Mouse (Mus musculus): ENCODE measurements around the gene Dhx37.

Dhx37 gene

DNA sequence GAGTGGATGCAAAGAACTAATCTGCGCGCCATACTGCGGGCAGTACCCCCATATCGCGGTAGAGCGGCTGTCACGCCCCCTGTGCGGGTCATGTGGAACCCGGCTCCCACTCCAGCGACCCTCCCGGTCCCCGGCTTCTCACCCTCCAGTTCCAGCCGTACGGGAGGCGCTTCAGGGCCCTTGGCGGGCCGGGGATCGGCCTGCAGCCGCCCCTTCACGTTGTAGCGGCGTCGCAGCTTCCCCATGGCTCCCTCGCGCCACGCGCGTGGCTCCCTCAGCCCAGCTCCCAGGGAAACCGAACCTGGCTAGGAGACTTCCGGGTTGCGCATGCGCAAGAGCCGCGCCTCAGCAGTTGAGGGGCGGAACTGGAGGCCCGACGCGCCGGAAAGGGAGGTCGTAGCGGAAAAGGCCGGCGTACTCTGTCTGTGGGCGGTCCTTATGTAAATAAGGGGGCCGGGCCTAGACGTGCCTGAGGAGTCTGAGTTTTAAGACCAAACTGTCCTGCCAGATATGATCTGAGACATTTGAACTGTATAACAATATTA is at the start of gene Dhx37:
TSS of gene Dhx37 (minus strand) at position 329 of the 545 bp plus-strand sequence.
- DNase-seq (ENCODE audit: low spot score in 2 of 2), result peak; percentile 93 to 94

DNA sequence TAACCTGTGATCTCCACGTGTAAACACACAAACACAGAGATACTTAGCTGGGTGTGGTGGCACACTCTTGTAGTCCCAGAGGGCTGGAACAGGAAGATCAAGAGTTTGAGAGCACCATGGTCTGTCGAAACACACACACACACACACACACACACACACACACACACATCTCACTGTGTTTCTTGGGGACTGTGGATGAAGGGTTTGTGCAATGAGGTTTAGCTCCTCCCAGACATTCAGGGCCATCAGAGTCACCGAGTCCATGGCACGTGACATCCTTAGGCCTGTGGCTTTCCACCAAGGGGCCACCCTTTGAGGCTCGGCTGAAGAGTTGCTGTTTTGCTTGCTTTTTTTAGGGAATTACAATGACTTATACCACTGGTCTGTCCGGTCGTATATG is 48.6 kb upstream of the Dhx37 start:
- no peak for DNase-seq (ENCODE audit: low spot score in 2 of 2)

DNA sequence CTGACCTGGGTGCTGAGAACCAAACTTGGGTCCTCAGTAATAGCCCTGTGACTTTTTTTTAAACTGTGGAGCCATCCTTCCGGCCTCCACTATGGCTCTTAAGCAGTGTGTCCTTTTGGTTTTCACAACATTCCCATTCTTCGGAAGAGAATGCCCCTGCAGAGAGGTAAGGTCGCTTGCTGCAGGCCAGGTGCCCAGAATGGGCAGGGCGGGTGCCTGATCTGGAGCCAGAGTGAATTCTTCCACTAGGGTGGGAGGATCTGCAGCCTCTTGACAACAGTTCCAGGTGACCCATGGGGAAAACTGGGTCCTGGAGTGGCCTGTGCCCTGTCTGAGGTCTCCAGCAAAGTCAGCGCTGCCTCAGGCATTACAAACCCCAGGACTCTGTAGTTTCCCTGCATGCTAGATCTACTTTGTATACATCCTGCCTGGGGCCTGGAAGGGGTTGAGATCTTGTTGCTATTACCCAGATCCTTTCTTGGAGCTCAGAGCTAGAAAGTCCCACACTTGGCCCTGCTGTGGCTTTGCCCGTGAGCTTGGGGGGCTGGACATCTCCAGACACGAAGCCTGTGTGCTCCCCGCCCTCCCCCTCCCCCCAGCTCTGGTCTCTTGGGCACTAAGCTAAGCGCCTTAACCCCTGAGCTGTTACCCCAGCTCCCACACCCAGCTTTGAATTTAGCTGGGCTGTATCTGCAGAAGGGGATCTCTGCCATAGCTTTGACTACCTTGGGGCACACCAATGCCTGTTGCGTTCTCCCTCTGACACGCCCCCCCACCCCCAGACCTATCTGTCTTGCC is 46.7 kb upstream of the Dhx37 start:
- no peak for DNase-seq (ENCODE audit: low spot score in 2 of 2)

DNA sequence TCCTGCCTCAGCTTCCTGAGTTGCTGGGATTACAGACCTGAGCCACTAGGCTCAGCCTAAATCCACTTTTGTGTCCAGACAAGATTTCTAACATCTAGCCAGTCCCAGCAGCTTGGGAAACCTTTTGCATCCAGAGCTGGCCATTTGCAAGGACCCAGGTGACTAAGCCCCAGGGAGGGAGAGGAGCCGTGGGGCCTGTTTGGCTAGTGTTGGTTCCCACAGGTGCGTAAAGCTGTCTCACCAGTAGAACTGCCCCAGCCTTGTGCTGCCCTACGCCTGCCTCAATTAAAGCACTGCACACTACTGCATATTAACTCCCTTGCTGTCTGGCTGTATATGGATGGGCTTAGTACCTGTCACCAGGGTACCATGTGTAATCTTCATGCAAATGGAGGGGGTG is 45.5 kb upstream of the Dhx37 start:
- DNase-seq (ENCODE audit: low spot score in 2 of 2), result no peak

DNA sequence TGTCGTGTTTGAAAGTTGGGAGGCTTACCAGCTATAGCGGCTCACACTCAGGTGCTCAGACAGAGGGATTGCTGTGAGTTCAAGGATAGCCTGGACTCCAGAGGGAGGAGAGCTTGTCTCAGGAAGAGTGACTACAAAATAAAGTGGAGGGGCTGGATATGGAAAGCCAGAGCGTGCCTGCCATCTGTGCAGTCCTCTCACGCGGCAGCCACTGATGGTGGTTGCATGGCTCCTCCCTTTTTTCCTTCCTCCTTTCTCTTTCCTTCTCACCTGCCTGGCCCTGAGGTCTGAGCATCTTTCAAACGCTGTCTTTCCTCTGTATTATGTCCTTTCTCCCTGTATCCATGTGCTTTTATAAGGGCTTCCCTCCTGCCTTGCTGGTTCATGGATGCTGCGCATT is 44.1 kb upstream of the Dhx37 start:
- DNase-seq (ENCODE audit: low spot score in 2 of 2), result no peak

DNA sequence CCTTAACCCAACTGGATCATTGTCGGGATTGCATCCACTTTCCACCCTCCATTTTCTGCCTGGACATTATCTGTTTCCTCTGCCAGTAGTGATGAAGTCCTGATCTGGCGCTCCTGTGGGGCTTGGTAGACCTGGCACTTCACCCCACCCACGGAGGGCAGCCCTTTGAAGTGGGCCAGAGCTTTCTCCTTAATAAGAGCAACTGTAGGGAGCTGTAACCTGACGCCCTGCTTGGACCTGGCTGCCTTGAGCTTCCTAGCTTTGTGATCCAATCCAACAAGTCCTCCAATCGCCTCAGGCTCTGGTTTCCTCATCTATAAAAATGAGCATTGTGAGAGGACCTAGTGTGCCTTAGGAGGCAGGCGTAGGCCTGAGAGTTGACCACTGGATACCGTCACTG is 43.6 kb upstream of the Dhx37 start:
- DNase-seq (ENCODE audit: low spot score in 2 of 2), result no peak

DNA sequence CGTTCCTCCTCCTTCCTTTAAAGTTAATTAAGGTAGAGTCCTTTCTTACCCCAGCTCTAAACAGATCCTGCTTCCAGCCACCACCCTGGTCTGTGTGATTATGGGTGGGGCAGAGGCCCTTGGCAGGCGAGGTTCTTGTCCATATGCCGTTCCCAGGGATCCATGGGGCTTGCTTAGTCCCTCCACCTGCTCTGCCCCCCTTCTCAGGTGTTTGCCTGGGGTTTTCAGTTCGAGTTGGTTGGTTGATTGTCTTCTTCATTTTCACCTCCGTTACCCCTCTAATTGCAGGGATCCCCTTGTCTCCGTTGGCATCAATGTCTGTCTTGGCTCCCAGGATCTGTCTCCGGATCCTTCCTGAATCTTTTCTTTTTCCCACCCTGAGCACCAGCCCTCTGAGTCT is 42.9 kb upstream of the Dhx37 start:
- DNase-seq (ENCODE audit: low spot score in 2 of 2), result no peak

DNA sequence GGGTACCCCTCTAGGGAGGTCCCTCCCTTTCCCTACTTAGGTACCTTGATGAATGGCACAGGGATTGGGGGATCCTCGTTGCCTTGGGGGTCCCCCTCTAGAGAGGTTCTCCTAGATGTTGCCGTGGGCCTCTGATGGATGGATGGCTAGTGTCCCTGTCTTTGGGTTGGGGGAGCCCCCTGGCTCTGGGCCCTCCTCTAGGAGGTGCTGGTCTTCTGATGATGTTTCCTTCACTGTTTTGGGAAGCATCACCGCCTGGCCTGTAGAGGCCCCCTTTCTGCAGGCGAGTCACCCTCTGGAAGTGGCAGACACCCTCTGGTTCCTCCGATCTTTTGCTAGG is 42.3 kb upstream of the Dhx37 start:
- DNase-seq (ENCODE audit: low spot score in 2 of 2), result no peak

DNA sequence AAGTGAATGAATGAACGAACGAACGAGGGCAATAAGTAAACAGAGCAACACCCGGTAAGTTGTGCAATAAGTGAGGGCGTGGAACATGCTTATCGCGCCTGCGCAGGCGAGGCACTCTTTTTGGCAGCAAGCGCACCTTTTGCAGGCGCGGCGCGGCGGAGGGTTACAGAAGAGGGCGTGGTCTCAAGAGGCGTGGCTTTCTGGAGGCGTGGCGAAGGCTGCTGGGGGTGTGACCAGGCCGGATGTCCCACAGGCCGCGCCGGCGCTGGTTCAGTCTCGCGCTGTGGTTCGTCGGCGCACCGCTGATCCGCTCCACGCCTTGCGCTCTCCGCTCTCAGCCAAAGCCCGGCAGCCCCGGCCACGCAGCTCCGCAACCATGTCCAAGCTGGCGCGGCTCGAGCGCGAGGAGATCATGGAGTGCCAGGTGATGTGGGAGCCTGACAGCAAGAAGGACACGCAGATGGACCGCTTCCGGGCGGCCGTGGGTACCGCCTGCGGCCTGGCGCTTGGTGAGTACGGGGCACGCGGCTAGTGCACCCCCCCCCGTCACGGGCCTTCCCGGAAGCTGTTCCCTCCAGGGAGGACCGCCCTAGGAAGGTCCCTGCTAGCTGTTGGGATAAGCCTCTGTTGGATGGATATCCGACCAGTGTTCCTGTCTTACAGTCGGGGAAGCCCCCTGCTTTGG is 41.8 kb upstream of the Dhx37 start, which contains the start of gene Aacs:
TSS of gene Aacs (plus strand) at position 214 of the 685 bp plus-strand sequence.
- peak; percentile 96 for DNase-seq (ENCODE audit: low spot score in 2 of 2)

DNA sequence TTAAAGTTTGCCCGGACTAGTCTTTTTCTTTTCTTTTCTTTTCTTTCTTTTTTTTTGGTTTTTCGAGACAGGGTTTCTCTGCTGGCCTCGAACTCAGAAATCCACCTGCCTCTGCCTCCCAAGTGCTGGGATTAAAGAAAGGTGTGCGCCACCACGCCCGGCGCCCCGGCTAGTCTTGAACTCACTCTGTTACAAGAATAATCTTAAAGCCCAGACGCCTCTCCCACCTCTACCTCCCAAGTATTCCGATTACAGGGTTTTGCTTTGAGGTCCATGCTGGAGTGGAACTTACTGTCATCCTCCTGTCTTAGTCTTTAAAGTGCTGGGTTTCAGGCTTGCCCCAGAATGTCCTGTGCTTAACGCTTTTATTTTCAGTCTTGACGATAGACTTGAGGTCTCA is 41.1 kb upstream of the Dhx37 start:
- peak in 1 of 2 experiments; percentile 26 for DNase-seq (ENCODE audit: low spot score in 2 of 2)

DNA sequence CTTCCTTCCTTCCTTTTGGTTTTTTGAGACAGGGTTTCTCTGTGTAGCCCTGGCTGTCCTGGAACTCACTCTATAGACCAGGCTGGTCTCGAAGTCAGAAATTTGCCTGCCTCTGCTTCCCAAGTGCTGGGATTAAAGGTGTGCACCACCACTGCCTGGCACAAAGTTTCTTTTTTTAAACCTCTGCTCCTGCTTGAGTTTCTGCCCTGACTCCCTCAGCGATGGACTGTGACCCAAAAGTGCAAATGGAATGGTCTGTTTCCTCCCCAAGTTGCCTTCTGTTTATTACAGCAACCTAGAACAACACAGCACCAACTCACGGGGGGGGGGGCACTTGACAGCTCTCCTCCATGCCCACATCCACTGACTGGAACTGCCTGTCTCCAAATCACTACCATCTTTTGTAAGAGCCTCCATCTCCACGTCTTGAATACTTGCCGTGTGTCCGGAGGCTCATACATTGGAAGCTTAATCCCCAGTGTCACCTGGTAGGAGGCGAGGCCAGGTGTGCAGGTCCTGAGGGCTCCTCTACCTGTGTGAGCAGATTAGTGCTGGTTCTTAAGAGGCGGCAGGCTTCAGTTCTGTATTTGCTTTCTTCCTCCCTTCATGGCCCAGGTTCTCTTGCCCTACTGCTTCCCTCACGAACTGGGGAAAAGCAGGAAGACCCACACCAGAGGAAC is 39.0 kb upstream of the Dhx37 start:
- DNase-seq (ENCODE audit: low spot score in 2 of 2), result no peak

DNA sequence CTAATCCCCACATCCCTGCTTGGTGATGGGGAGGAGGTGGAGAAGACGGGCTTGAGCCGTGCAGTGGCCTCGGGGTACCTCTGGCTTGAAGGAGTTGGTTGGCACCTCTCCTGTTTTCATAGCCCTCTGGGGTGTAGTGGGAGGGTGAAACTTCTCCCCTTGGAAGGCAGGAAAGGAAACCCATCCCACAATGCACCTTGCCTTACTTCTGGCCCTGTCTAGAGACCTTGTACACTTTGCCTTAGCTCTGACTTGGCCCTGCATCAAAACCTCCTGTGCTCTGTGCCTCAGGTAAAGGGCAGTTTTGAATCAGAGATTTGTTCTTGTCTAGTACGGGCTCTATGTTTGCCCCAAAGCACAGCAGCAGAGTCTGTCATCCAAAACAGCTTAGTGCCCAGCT is 36.8 kb upstream of the Dhx37 start:
- no peak for DNase-seq (ENCODE audit: low spot score in 2 of 2)

DNA sequence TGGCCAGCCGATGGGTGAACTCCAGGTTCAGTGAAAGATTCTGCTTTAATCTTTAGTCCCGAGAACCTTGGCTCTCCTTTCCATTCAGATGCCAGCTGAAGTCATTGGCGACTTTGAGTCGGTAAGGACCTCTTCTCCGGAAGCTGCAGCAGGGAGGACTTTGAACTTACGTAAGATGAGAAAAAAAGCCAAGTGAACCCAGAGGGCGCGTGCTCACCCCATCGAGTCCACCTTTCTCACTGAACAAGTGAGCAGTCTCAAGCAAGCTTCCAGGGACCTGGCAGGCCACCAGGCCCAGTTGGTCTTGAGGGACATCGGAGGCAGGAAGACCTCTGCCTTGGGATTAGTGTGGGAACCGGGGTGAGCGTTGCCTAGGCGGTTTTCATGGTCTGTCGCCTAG is 33.3 kb upstream of the Dhx37 start:
- no peak for DNase-seq (ENCODE audit: low spot score in 2 of 2)

DNA sequence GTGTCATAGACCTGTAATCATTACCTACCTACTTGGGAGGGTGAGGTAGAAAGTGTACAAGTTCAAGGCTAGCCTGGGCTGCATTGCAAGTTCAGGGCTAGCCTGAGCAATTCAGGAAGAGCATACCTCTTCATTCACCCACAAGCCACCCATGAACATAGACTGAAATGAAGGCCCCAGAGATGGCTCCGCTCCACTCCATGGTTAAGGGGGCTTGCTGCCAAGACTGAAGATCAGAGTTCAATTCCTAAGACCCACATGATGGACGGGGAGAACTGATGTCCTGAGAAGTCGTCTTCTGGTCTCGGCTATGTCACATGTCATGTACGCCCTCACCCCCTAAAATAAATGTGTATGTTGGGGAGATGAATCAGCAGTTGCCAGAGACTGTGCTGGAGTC is 32.6 kb upstream of the Dhx37 start:
- no peak for DNase-seq (ENCODE audit: low spot score in 2 of 2)

DNA sequence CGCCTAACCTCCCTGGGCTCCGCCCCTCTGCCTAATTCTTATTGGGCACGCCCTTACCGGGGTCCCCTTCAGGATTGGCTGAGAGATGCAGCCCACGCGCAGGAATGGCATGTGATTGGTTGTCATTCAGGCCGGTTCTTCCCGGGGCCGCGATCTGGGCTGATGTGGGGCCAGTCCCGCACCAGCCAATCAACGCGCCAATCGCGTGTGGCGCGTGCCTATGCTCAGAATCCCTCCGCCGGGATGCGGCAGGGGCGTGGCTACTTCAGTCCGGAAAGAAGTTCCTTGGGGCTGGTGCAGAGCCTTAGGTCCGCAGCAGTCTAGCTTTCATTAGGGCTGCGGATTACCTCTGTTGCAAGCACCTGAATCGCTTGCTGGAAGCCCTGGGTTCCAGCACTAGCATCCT is 31.8 kb upstream of the Dhx37 start:
- peak; percentile 98 for DNase-seq (ENCODE audit: low spot score in 2 of 2)

DNA sequence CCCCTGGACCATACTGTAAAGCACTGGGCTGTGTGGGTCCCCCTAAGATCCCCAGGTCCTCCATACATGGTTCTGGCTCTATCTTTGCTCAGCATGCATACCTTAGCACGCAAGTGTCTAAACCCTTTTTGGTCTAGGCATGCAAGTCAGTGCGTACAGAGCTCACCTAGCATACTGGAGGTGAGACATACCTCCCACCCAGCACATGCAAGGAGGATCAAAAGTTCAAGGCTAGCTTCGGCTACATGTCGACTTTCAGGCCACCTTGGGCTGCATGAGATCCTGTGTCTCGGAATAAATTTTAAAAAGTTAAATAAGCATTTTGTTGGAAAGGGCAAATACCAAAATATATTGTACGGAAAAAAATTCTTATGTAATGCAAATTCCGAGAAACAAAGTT is 31.3 kb upstream of the Dhx37 start:
- no peak for DNase-seq (ENCODE audit: low spot score in 2 of 2)

DNA sequence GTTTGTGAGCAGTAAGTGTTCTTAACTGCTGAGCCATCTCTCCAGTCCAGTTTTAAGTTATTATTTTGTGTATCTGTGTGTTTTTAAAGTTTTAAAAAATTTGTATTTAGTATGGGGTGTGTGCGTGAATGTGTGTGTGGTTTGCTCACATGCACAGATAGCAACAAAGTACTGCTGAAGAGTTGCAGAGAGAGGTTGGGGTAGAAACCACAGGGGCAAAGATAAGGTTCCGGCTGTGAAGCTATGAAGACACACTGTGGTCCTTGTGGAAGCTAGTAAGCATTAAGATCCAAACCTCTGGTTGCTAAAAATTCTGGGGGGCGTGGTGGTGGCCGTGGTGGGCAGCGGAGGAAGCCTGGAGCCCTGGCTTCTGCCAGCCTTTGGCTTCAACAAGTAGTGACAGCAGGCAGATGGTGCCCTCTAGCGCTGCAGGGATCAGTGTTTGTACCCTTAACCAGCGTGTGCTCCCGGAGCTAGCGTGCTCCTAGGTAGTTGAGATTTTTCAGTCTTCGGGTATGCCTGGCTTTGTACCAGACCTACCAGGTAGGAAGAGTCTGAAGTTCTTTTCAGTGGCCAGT is 28.0 kb upstream of the Dhx37 start:
- peak; percentile 49 to 55 for DNase-seq (ENCODE audit: low spot score in 2 of 2)

DNA sequence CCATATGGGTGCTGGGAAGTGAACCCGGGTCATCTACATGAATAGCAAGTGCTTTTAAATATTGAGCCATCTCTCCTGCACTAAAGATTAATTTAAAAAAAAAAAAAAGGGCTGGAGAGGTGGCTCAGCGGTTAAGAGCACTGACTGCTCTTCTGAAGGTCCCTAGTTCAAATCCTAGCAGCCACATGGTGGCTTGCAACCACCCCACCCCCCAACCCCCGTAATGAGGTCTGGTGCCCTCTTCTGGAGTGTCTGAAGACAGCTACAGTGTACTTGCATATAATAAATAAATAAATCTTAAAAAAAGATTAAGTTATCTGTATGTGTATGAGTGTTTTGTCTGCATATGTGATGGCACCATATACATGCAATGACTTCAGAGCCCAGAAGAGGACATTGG is 26.7 kb upstream of the Dhx37 start:
- no peak for DNase-seq (ENCODE audit: low spot score in 2 of 2)

DNA sequence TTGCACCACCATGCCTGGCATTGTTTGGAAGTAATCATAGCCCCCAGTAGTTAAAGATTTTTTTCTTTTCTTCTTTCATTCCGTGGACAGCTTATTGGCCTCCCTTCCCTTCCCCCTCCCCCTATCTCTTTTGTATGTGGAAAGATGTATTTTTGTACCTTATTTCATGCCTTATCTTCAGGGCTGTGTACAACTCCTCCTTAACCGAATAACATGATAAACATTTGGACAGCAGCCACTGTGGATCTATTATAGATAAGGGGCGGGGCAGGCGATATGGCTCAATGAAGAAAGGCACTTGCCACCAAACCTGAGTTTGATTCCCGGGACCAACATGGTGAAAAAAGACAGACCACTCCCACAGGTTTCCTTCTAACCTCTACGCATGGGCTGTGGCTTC is 23.6 kb upstream of the Dhx37 start:
- no peak for DNase-seq (ENCODE audit: low spot score in 2 of 2)

DNA sequence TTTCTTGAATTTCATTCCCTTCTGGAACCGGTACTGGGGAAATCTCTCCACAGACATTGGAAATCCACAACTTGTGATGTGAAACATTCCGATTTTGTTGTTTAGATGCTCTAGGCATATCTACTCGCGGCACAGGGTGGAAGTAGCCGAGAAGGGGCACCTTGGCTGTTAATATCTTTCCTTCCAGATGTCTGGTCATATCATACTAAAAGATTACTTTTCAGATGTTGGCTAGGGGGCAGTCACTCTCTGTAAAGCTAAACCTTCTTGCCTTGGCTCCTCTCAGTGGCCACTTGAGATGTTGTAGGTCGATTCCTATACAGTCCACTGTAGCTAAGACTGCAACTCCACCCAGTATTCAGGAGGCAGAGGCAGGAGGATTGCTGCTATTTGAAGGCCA is 22.2 kb upstream of the Dhx37 start:
- DNase-seq (ENCODE audit: low spot score in 2 of 2), result no peak

DNA sequence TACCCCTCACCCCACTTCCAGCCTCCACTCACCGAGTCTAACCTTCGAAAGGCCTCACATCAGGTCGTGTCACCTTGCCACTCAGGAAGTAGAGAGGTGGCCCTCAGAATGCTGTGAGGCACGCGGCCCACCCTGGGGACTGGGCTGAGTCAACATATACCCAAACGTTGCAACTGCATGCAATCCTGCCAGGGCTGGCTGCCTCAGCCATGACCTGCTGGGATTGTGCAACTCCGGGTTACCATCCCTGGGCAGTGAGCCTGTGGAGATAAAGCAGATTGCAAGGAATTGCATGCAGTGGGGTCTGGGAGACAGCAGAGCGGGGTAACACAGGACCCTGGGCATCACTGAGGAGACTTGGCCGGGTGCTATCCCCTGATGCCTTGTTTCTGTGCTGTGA is 18.7 kb upstream of the Dhx37 start:
- DNase-seq (ENCODE audit: low spot score in 2 of 2), result no peak

DNA sequence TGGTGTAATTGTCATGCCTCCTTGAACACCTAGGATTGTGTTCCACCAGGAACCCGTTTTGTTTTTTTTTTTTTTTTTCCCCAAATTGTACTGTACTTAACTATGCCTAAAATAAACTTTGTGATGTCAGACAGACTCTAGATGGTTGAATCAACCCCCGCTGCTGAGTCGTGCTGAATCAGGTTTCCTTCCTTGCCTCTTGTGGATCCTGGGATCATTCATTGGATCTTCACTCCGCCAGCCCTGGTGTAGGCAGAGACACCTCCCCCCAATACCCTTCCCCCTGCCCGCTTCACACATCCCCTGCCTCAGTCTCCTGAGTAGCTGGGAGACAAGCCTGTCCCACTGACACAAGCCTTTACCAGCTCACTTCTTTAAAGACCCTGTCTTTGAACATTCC is 15.4 kb upstream of the Dhx37 start:
- no peak for DNase-seq (ENCODE audit: low spot score in 2 of 2)

All from spleen, postnatal 36 days (tissue).